Mouse (Mus musculus): Measurements from ENCODE around the gene Apba1. TPM values are rescaled to one million over a fixed set of nuclear protein-coding genes. Genes with fewer than 3 reads are reported as not detected.

Apba1 gene
- polyA plus RNA-seq, 1 experiment from 2014 or later: 0.75 TPM

- Histone ChIP-seq H3K4me1 (ENCODE audit: control insufficient read depth, insufficient read depth, low read length) (no peaks in the 10 kb centered on the region), H3K4me3 (ENCODE audit: low read depth, low read length) (no peak overlapping the region), H3K4me2 (replicated peaks; ENCODE audit: low read depth, low read length) (no peak overlapping the region), H3K27ac (ENCODE audit: low read length) (no peak overlapping the region), H3K36me3 (ENCODE audit: control insufficient read depth, insufficient read depth, low read length) (no peaks in the 10 kb centered on the region), H3K9me3 (ENCODE audit: control insufficient read depth, low read depth, low read length) (no peaks in the 10 kb centered on the region), H3K27me3 (ENCODE audit: control insufficient read depth, insufficient read depth, low read length) (no peaks in the 10 kb centered on the region), H3K9ac (replicated peaks; ENCODE audit: low read depth, low read length) (no peak overlapping the region)
- no peak for ATAC-seq (ENCODE audit: insufficient number of reproducible peaks, insufficient read depth, low FRiP score, low read depth)
- WGBS: 79% methylated on average over 14 of the region's 14 CpGs
Measured at GRCm38 (mm10) chr19:23833685-23834682, 75.3 kb downstream of the Apba1 start.

- H3K27ac ChIP-seq (ENCODE audit: low read length): no peak overlapping the region
- 79% methylated on average over 3 of the region's 3 CpGs for WGBS
- H3K27me3 ChIP-seq (ENCODE audit: control insufficient read depth, insufficient read depth, low read length): no peaks in the 10 kb centered on the region
- H3K36me3 ChIP-seq (ENCODE audit: control insufficient read depth, insufficient read depth, low read length): no peaks in the 10 kb centered on the region
- H3K9me3 ChIP-seq (ENCODE audit: control insufficient read depth, low read depth, low read length): no peaks in the 10 kb centered on the region
- no peak for ATAC-seq (ENCODE audit: insufficient number of reproducible peaks, insufficient read depth, low FRiP score, low read depth)
- no peak overlapping the region for H3K4me3 ChIP-seq (ENCODE audit: low read depth, low read length)
- no peaks in the 10 kb centered on the region for H3K4me1 ChIP-seq (ENCODE audit: control insufficient read depth, insufficient read depth, low read length)
- H3K4me2 ChIP-seq (replicated peaks; ENCODE audit: low read depth, low read length): no peak overlapping the region
- no peak overlapping the region for H3K9ac ChIP-seq (replicated peaks; ENCODE audit: low read depth, low read length)
Measured at GRCm38 (mm10) chr19:23834721-23835120, 76.0 kb downstream of the Apba1 start.

GRCm38 (mm10) chr19:23855832-23856231, 97.1 kb downstream of the Apba1 start:
- WGBS: 87% methylated on average over 7 of the region's 7 CpGs
- no peaks in the 10 kb centered on the region for H3K9me3 ChIP-seq (ENCODE audit: control insufficient read depth, low read depth, low read length)
- H3K4me2 ChIP-seq (replicated peaks; ENCODE audit: low read depth, low read length): no peak overlapping the region
- no peaks in the 10 kb centered on the region for H3K36me3 ChIP-seq (ENCODE audit: control insufficient read depth, insufficient read depth, low read length)
- no peaks in the 10 kb centered on the region for H3K4me1 ChIP-seq (ENCODE audit: control insufficient read depth, insufficient read depth, low read length)
- H3K9ac ChIP-seq (replicated peaks; ENCODE audit: low read depth, low read length): no peak overlapping the region
- no peaks in the 10 kb centered on the region for H3K27me3 ChIP-seq (ENCODE audit: control insufficient read depth, insufficient read depth, low read length)
- H3K4me3 ChIP-seq (ENCODE audit: low read depth, low read length): no peak overlapping the region
- ATAC-seq (ENCODE audit: insufficient number of reproducible peaks, insufficient read depth, low FRiP score, low read depth): no peak
- H3K27ac ChIP-seq (ENCODE audit: low read length): no peak overlapping the region

GRCm38 (mm10) chr19:23858091-23858490, 99.4 kb downstream of the Apba1 start:
- Histone ChIP-seq H3K9me3 (ENCODE audit: control insufficient read depth, low read depth, low read length) (no peaks in the 10 kb centered on the region), H3K4me3 (ENCODE audit: low read depth, low read length) (no peak overlapping the region), H3K9ac (replicated peaks; ENCODE audit: low read depth, low read length) (no peak overlapping the region), H3K4me2 (replicated peaks; ENCODE audit: low read depth, low read length) (no peak overlapping the region), H3K36me3 (ENCODE audit: control insufficient read depth, insufficient read depth, low read length) (no peaks in the 10 kb centered on the region), H3K27ac (ENCODE audit: low read length) (no peak overlapping the region), H3K4me1 (ENCODE audit: control insufficient read depth, insufficient read depth, low read length) (no peaks in the 10 kb centered on the region), H3K27me3 (ENCODE audit: control insufficient read depth, insufficient read depth, low read length) (no peaks in the 10 kb centered on the region)
- no peak for ATAC-seq (ENCODE audit: insufficient number of reproducible peaks, insufficient read depth, low FRiP score, low read depth)
- WGBS: 93% methylated on average over 4 of the region's 4 CpGs

- H3K4me3 ChIP-seq (ENCODE audit: low read depth, low read length): no peak overlapping the region
- no peaks in the 10 kb centered on the region for H3K4me1 ChIP-seq (ENCODE audit: control insufficient read depth, insufficient read depth, low read length)
- 76% methylated on average over 9 of the region's 9 CpGs for WGBS
- no peaks in the 10 kb centered on the region for H3K36me3 ChIP-seq (ENCODE audit: control insufficient read depth, insufficient read depth, low read length)
- no peak for ATAC-seq (ENCODE audit: insufficient number of reproducible peaks, insufficient read depth, low FRiP score, low read depth)
- no peak overlapping the region for H3K27ac ChIP-seq (ENCODE audit: low read length)
- H3K27me3 ChIP-seq (ENCODE audit: control insufficient read depth, insufficient read depth, low read length): no peaks in the 10 kb centered on the region
- H3K9ac ChIP-seq (replicated peaks; ENCODE audit: low read depth, low read length): no peak overlapping the region
- H3K4me2 ChIP-seq (replicated peaks; ENCODE audit: low read depth, low read length): no peak overlapping the region
- no peaks in the 10 kb centered on the region for H3K9me3 ChIP-seq (ENCODE audit: control insufficient read depth, low read depth, low read length)
Measured at GRCm38 (mm10) chr19:23858781-23859180, 100.1 kb downstream of the Apba1 start.

GRCm38 (mm10) chr19:23860151-23860820, 101.6 kb downstream of the Apba1 start:
- no peaks in the 10 kb centered on the region for H3K4me1 ChIP-seq (ENCODE audit: control insufficient read depth, insufficient read depth, low read length)
- no peaks in the 10 kb centered on the region for H3K27me3 ChIP-seq (ENCODE audit: control insufficient read depth, insufficient read depth, low read length)
- ATAC-seq (ENCODE audit: insufficient number of reproducible peaks, insufficient read depth, low FRiP score, low read depth): no peak; the same call in 1 of the 2 replicates
- no peak overlapping the region for H3K4me3 ChIP-seq (ENCODE audit: low read depth, low read length)
- no peak overlapping the region for H3K4me2 ChIP-seq (replicated peaks; ENCODE audit: low read depth, low read length)
- H3K9ac ChIP-seq (replicated peaks; ENCODE audit: low read depth, low read length): no peak overlapping the region
- H3K9me3 ChIP-seq (ENCODE audit: control insufficient read depth, low read depth, low read length): no peaks in the 10 kb centered on the region
- H3K27ac ChIP-seq (ENCODE audit: low read length): no peak overlapping the region
- 30% methylated on average over 13 of the region's 13 CpGs for WGBS
- no peaks in the 10 kb centered on the region for H3K36me3 ChIP-seq (ENCODE audit: control insufficient read depth, insufficient read depth, low read length)

GRCm38 (mm10) chr19:23862736-23863135, 104.0 kb downstream of the Apba1 start:
- Histone ChIP-seq H3K9me3 (ENCODE audit: control insufficient read depth, low read depth, low read length) (no peaks in the 10 kb centered on the region), H3K4me3 (ENCODE audit: low read depth, low read length) (no peak overlapping the region), H3K4me1 (ENCODE audit: control insufficient read depth, insufficient read depth, low read length) (no peaks in the 10 kb centered on the region), H3K9ac (replicated peaks; ENCODE audit: low read depth, low read length) (no peak overlapping the region), H3K4me2 (replicated peaks; ENCODE audit: low read depth, low read length) (no peak overlapping the region), H3K27ac (ENCODE audit: low read length) (no peak overlapping the region), H3K27me3 (ENCODE audit: control insufficient read depth, insufficient read depth, low read length) (no peaks in the 10 kb centered on the region), H3K36me3 (ENCODE audit: control insufficient read depth, insufficient read depth, low read length) (no peaks in the 10 kb centered on the region)
- WGBS: 44% methylated on average over 4 of the region's 4 CpGs
- ATAC-seq (ENCODE audit: insufficient number of reproducible peaks, insufficient read depth, low FRiP score, low read depth): no peak

GRCm38 (mm10) chr19:23863959-23864358, 105.3 kb downstream of the Apba1 start:
- H3K9me3 ChIP-seq (ENCODE audit: control insufficient read depth, low read depth, low read length): no peaks in the 10 kb centered on the region
- no peaks in the 10 kb centered on the region for H3K27me3 ChIP-seq (ENCODE audit: control insufficient read depth, insufficient read depth, low read length)
- H3K4me2 ChIP-seq (replicated peaks; ENCODE audit: low read depth, low read length): no peak overlapping the region
- H3K27ac ChIP-seq (ENCODE audit: low read length): no peak overlapping the region
- no peak for ATAC-seq (ENCODE audit: insufficient number of reproducible peaks, insufficient read depth, low FRiP score, low read depth)
- H3K9ac ChIP-seq (replicated peaks; ENCODE audit: low read depth, low read length): no peak overlapping the region
- H3K4me3 ChIP-seq (ENCODE audit: low read depth, low read length): no peak overlapping the region
- H3K4me1 ChIP-seq (ENCODE audit: control insufficient read depth, insufficient read depth, low read length): no peaks in the 10 kb centered on the region
- 41% methylated on average over 3 of the region's 3 CpGs for WGBS
- no peaks in the 10 kb centered on the region for H3K36me3 ChIP-seq (ENCODE audit: control insufficient read depth, insufficient read depth, low read length)
